ENCODE assay signal across 8 mouse cellular contexts in genomic region chr17:26849746-26850357, GRCm38 (mm10). TPM values are rescaled to one million over a fixed set of nuclear protein-coding genes. Genes with fewer than 3 reads are reported as not detected.
A peak's percentile ranks its signal among the peaks of the same experiment; 100 is the strongest.
DNase-seq lines count a peak whose midpoint lies in the region; ATAC-seq and TF ChIP-seq lines count a peak whose summit lies in the region.

No protein-coding gene starts in this region.

- peaks cover 11% of the 10 kb centered on the region; the same call in 1 of the 2 replicates for H3K4me1 ChIP-seq in spleen, adult 2 months (ENCODE audit: control insufficient read depth, insufficient read depth, insufficient read length)
- peaks cover 10% of the 10 kb centered on the region; the same call in 1 of the 2 replicates for H3K4me1 ChIP-seq in heart, embryonic 16.5 days (ENCODE audit: control insufficient read depth, insufficient read depth, low read length)
- no peaks in the 10 kb centered on the region for H3K4me1 ChIP-seq in limb, embryonic 11.5 days (ENCODE audit: control insufficient read depth, insufficient read depth, low read length)
- 0 out of 2 replicates have a peak, but pooled peaks cover 8% of the 10 kb centered on the region for H3K4me1 ChIP-seq in stomach, embryonic 14.5 days (ENCODE audit: control insufficient read depth, insufficient read depth, low read length)

- ATAC-seq in heart, embryonic 16.5 days (replicated peaks; ENCODE audit: extremely low read depth, insufficient read depth, low FRiP score): peak; percentile 7
- ATAC-seq in limb, embryonic 11.5 days (ENCODE audit: insufficient number of reproducible peaks, low FRiP score, low TSS enrichment, low read depth): no peak
- ATAC-seq in stomach, embryonic 14.5 days (ENCODE audit: insufficient number of reproducible peaks, insufficient read depth, low FRiP score, low read depth): no peak

- no peaks in the 10 kb centered on the region for H3K36me3 ChIP-seq in spleen, adult 2 months (ENCODE audit: control insufficient read depth, insufficient read depth, low read length)
- no peaks in the 10 kb centered on the region for H3K36me3 ChIP-seq in heart, embryonic 16.5 days (ENCODE audit: control insufficient read depth, insufficient read depth)
- no peaks in the 10 kb centered on the region for H3K36me3 ChIP-seq in limb, embryonic 11.5 days (ENCODE audit: control insufficient read depth, insufficient read depth, low read length)
- H3K36me3 ChIP-seq in stomach, embryonic 14.5 days (ENCODE audit: control insufficient read depth, insufficient read depth, low read length): no peaks in the 10 kb centered on the region

- peaks cover 24% of the 10 kb centered on the region for H3K27me3 ChIP-seq in spleen, adult 2 months (ENCODE audit: control insufficient read depth, insufficient read depth, low read length)
- peaks cover 18% of the 10 kb centered on the region for H3K27me3 ChIP-seq in heart, embryonic 16.5 days (ENCODE audit: control insufficient read depth, insufficient read depth, low read length)
- peaks cover 84% of the 10 kb centered on the region for H3K27me3 ChIP-seq in limb, embryonic 11.5 days (ENCODE audit: control insufficient read depth, insufficient read depth, low read length)
- H3K27me3 ChIP-seq in stomach, embryonic 14.5 days (ENCODE audit: control insufficient read depth, insufficient read depth, low read length): peaks cover 58% of the 10 kb centered on the region

- 3% methylated on average over 44 of the region's 44 CpGs for WGBS in spleen, adult 2 months
- under 1% methylated on average over 44 of the region's 44 CpGs for WGBS in heart, embryonic 16.5 days
- under 1% methylated on average over 44 of the region's 44 CpGs for WGBS in limb, embryonic 11.5 days
- whole genome bisulfite sequencing in stomach, embryonic 14.5 days: under 1% methylated on average over 44 of the region's 44 CpGs

- TF ChIP-seq POLR2A in spleen, adult 2 months (IDR thresholded peaks at IDR 0.05; ENCODE audit: low read depth, low read length): no peak

- peak overlapping the region; percentile 36 for H3K4me3 ChIP-seq in spleen, adult 2 months (ENCODE audit: extremely low read depth, insufficient read depth, insufficient read length)
- peak overlapping the region; percentile 58 for H3K4me3 ChIP-seq in heart, embryonic 16.5 days (ENCODE audit: low read length)
- no peak overlapping the region; the same call in 1 of the 2 replicates for H3K4me3 ChIP-seq in limb, embryonic 11.5 days (ENCODE audit: low read depth, low read length)
- peak overlapping the region; percentile 26 for H3K4me3 ChIP-seq in stomach, embryonic 14.5 days (ENCODE audit: low read depth, low read length)

- H3K9ac ChIP-seq in heart, embryonic 16.5 days (ENCODE audit: low read length): peak overlapping the region; percentile 88
- no peak overlapping the region for H3K9ac ChIP-seq in limb, embryonic 11.5 days (ENCODE audit: low read length)
- no peak overlapping the region for H3K9ac ChIP-seq in stomach, embryonic 14.5 days (replicated peaks; ENCODE audit: low read depth, low read length)

- H3K9me3 ChIP-seq in heart, embryonic 16.5 days (replicated peaks; ENCODE audit: control insufficient read depth, low read length): no peaks in the 10 kb centered on the region
- no peaks in the 10 kb centered on the region for H3K9me3 ChIP-seq in limb, embryonic 11.5 days (ENCODE audit: control insufficient read depth, low read length)
- no peaks in the 10 kb centered on the region for H3K9me3 ChIP-seq in stomach, embryonic 14.5 days (ENCODE audit: control insufficient read depth, low read depth, low read length)

- DNase-seq in spleen, adult 2 months (ENCODE audit: low read depth in 1 of 2, low spot score in 2 of 2): no peak
- DNase-seq in spleen, adult 12 weeks (ENCODE audit: low spot score): no peak
- DNase-seq in limb, embryonic 11.5 days (ENCODE audit: low spot score): peak; percentile 69
- no peak for DNase-seq in ovary, postnatal 10 days (ENCODE audit: low spot score)
- no peak for DNase-seq in T-cell, adult 2 months (ENCODE audit: low spot score)
- no peak for DNase-seq in spleen, postnatal 10 days (ENCODE audit: low spot score in 2 of 2)

- H3K4me2 ChIP-seq in heart, embryonic 16.5 days (ENCODE audit: low read depth, low read length): peak overlapping the region; percentile 68
- H3K4me2 ChIP-seq in limb, embryonic 11.5 days (ENCODE audit: low read depth, severe bottlenecking): no peak overlapping the region; the same call in 1 of the 2 replicates
- peak overlapping the region; percentile 35 for H3K4me2 ChIP-seq in stomach, embryonic 14.5 days (replicated peaks; ENCODE audit: low read depth, low read length)

- no peak for TF ChIP-seq CTCF in spleen, adult 2 months (IDR thresholded peaks at IDR 0.05; ENCODE audit: extremely low read depth, insufficient read depth, insufficient read length, insufficient replicate concordance)

- H3K27ac ChIP-seq in spleen, adult 2 months (ENCODE audit: insufficient read depth, low read length): peak overlapping the region; percentile 67
- peak overlapping the region; percentile 97 for H3K27ac ChIP-seq in heart, embryonic 16.5 days (ENCODE audit: low read length)
- H3K27ac ChIP-seq in limb, embryonic 11.5 days (replicated peaks; ENCODE audit: low read depth, low read length): no peak overlapping the region
- H3K27ac ChIP-seq in stomach, embryonic 14.5 days (ENCODE audit: low read length): no peak overlapping the region

RNA-seq across cellular contexts. Expression of gene Nkx2-5, which starts 5.0 kb away (rescaled TPM):
- polyA plus RNA-seq in spleen, adult 2 months (2012; rRNA removed): 19.8 and 34.6 TPM in 2 replicates
- 123 and 132 TPM in 2 replicates for polyA plus RNA-seq in heart, embryonic 16.5 days (2015; fragmentation: Nextera tagmentation; extraction: Ambion mirVana)
- 0.16 TPM in 1 of 2 replicates, not detected in the other for polyA plus RNA-seq in limb, embryonic 11.5 days (2014; fragmentation: Nextera tagmentation; extraction: Ambion mirVana)
- 6.4 and 8.1 TPM in 2 replicates for polyA plus RNA-seq in stomach, embryonic 14.5 days (2014; fragmentation: Nextera tagmentation; extraction: Ambion mirVana)

Comparison
In these comparisons a context has a peak if more than half of its experiments do, and no peak if none do; other contexts are left out.
1. H3K27ac ChIP-seq: peak in spleen, adult 2 months (single experiment) and heart, embryonic 16.5 days (single experiment); none in limb, embryonic 11.5 days (single experiment) and stomach, embryonic 14.5 days (single experiment).